Mouse (Mus musculus): Measurements from ENCODE around the gene Msi2. TPM values are rescaled to one million over a fixed set of nuclear protein-coding genes. Genes with fewer than 3 reads are reported as not detected.

Msi2 gene
- polyA plus RNA-seq, 1 experiment from 2014 or later = 20.2 TPM

DNA sequence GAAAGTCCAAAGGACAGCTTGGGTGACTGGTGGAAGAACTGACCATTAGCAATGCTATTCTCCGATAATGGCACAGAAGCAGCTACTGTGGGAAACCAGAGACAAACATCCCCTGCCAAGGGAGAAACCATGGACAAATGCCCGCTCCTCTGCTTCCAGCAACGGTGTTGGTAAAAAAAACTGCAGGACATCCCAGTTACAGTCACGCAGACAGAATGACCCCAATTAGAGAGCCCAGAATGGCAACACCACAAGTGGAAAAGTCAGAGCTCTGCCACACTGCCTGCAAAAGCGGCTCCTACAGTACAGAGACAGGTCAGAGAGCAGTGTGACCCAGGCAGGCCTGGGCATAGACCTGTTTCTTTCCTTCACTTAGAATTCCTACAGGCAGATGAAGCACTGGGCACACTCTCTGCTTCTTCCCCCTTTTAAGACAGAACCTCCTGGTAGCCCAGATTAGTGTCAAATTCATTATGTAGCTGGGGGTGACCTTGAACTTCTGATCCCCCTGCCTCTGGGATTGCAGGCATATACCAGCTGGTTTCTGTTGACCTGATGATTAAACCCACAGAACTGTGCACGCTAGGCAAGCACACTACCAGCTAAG, 79.3 kb downstream of the Msi2 start:
- H3K4me3 ChIP-seq = no peak overlapping the region
- H3K27ac ChIP-seq (replicated peaks) = 0 out of 2 replicates have a peak overlapping the region, but pooled peaks have one; percentile 42
- DNase-seq (ENCODE audit: low spot score) = no peak
- H3K27me3 ChIP-seq (replicated peaks; ENCODE audit: low read depth, poor library complexity, severe bottlenecking) = no peaks in the 10 kb centered on the region
- no peaks in the 10 kb centered on the region for H3K9me3 ChIP-seq
- peaks cover 81% of the 10 kb centered on the region for H3K36me3 ChIP-seq (replicated peaks)
- H3K4me1 ChIP-seq = peaks cover 46% of the 10 kb centered on the region
- 83% methylated on average over 6 of the region's 6 CpGs for WGBS

DNA sequence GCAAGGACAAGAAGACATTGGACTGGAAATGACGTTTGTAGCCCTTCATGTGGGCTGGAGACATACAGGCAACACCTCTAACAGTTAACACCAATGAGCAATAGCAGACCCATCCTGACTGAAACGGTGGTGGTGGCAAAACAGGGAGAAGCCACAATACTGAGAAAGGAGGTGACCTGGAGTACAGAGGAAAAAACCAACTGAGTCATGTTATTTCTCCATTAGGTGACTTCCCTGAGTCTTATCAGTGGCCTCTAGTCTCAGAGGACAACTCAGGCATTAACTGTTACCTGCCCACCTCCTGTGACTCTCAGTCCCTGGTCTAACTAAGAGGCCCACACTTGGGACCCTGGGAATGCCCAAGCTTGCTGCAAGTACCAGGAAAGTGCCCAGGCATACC, 80.1 kb downstream of the Msi2 start:
- no peaks in the 10 kb centered on the region for H3K9me3 ChIP-seq
- H3K27ac ChIP-seq (replicated peaks) = no peak overlapping the region
- no peak overlapping the region for H3K4me3 ChIP-seq
- H3K36me3 ChIP-seq (replicated peaks) = peaks cover 81% of the 10 kb centered on the region
- no peak for DNase-seq (ENCODE audit: low spot score)
- WGBS = 81% methylated on average over 2 of the region's 2 CpGs
- peaks cover 41% of the 10 kb centered on the region for H3K4me1 ChIP-seq
- H3K27me3 ChIP-seq (replicated peaks; ENCODE audit: low read depth, poor library complexity, severe bottlenecking) = no peaks in the 10 kb centered on the region

- WGBS = 94% methylated on average over 6 of the region's 6 CpGs
- no peak overlapping the region for H3K4me3 ChIP-seq
- no peaks in the 10 kb centered on the region for H3K9me3 ChIP-seq
- DNase-seq (ENCODE audit: low spot score) = no peak
- peaks cover 69% of the 10 kb centered on the region for H3K36me3 ChIP-seq (replicated peaks)
- no peak overlapping the region for H3K27ac ChIP-seq (replicated peaks)
- H3K27me3 ChIP-seq (replicated peaks; ENCODE audit: low read depth, poor library complexity, severe bottlenecking) = no peaks in the 10 kb centered on the region
- peaks cover 40% of the 10 kb centered on the region for H3K4me1 ChIP-seq
These were observed 81.4 kb downstream of the Msi2 start for GRCm38 (mm10) chr11:88636934-88637333.

- Histone ChIP-seq H3K4me3 (no peak overlapping the region), H3K9me3 (no peaks in the 10 kb centered on the region), H3K27ac (replicated peaks) (no peak overlapping the region), H3K27me3 (replicated peaks; ENCODE audit: low read depth, poor library complexity, severe bottlenecking) (no peaks in the 10 kb centered on the region), H3K36me3 (replicated peaks) (peaks cover 66% of the 10 kb centered on the region), H3K4me1 (peaks cover 35% of the 10 kb centered on the region)
- DNase-seq (ENCODE audit: low spot score) = no peak
- WGBS = 95% methylated on average over 5 of the region's 5 CpGs
These were observed 82.0 kb downstream of the Msi2 start for GRCm38 (mm10) chr11:88636319-88636718.

DNA sequence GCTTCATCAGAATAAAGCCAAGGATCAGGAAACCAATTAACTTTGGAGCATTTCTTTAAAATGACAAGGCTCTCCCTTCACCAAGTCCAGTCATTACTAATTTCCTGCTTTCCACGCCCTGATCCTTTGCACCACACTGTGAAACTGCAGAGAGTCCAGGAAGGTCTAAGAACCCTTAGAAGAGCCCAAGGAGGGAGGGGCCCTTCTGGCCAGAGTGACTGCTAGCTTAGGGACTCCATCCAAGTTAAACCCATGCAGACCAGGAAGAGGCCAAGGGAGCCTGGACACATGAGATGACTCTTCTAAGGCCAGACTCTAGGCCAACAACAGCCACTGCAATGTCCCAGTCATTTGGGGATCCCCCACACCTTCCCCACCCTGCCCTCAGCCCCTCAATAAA, 83.7 kb downstream of the Msi2 start:
- no peak for DNase-seq (ENCODE audit: low spot score)
- Histone ChIP-seq H3K4me1 (peaks cover 36% of the 10 kb centered on the region), H3K36me3 (replicated peaks) (peaks cover 53% of the 10 kb centered on the region), H3K27ac (replicated peaks) (no peak overlapping the region), H3K27me3 (replicated peaks; ENCODE audit: low read depth, poor library complexity, severe bottlenecking) (no peaks in the 10 kb centered on the region), H3K4me3 (no peak overlapping the region), H3K9me3 (no peaks in the 10 kb centered on the region)
- WGBS = 76% methylated on average over 1 of the region's 1 CpGs

DNA sequence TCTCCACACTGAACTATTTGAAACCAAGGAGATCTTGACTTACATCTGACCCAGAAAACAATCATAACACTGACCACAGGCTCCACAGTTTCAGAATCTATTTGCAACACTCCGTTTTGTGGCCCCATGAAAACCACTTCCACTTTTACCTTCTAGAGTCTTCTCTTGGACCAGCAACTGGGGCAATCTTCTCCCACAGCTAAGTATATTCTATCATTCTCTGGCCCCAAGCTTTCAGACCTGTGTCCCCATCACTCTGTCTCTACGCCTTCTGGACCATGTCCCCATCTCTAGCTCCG, 86.4 kb downstream of the Msi2 start:
- Histone ChIP-seq H3K36me3 (replicated peaks) (peaks cover 51% of the 10 kb centered on the region), H3K27ac (replicated peaks) (no peak overlapping the region), H3K4me1 (peaks cover 54% of the 10 kb centered on the region), H3K9me3 (no peaks in the 10 kb centered on the region), H3K27me3 (replicated peaks; ENCODE audit: low read depth, poor library complexity, severe bottlenecking) (no peaks in the 10 kb centered on the region), H3K4me3 (no peak overlapping the region)
- DNase-seq (ENCODE audit: low spot score) = no peak
- 92% methylated on average over 3 of the region's 3 CpGs for WGBS

- Histone ChIP-seq H3K4me1 (peaks cover 57% of the 10 kb centered on the region), H3K9me3 (no peaks in the 10 kb centered on the region), H3K36me3 (replicated peaks) (peaks cover 45% of the 10 kb centered on the region), H3K4me3 (no peak overlapping the region), H3K27ac (replicated peaks) (no peak overlapping the region), H3K27me3 (replicated peaks; ENCODE audit: low read depth, poor library complexity, severe bottlenecking) (no peaks in the 10 kb centered on the region)
- 88% methylated on average over 8 of the region's 8 CpGs for WGBS
- no peak for DNase-seq (ENCODE audit: low spot score)
These were observed 87.0 kb downstream of the Msi2 start for GRCm38 (mm10) chr11:88631084-88631931.

GRCm38 (mm10) chr11:88629619-88630018, 88.7 kb downstream of the Msi2 start:
- H3K4me1 ChIP-seq = peaks cover 67% of the 10 kb centered on the region
- H3K9me3 ChIP-seq = no peaks in the 10 kb centered on the region
- peak overlapping the region; percentile 80 for H3K27ac ChIP-seq (replicated peaks)
- 51% methylated on average over 4 of the region's 4 CpGs for WGBS
- peaks cover 32% of the 10 kb centered on the region for H3K36me3 ChIP-seq (replicated peaks)
- peak; percentile 31 for DNase-seq (ENCODE audit: low spot score)
- H3K27me3 ChIP-seq (replicated peaks; ENCODE audit: low read depth, poor library complexity, severe bottlenecking) = no peaks in the 10 kb centered on the region
- H3K4me3 ChIP-seq = no peak overlapping the region

- Histone ChIP-seq H3K4me1 (peaks cover 71% of the 10 kb centered on the region), H3K27ac (replicated peaks) (peak overlapping the region; percentile 80), H3K27me3 (replicated peaks; ENCODE audit: low read depth, poor library complexity, severe bottlenecking) (no peaks in the 10 kb centered on the region), H3K36me3 (replicated peaks) (peaks cover 27% of the 10 kb centered on the region), H3K9me3 (no peaks in the 10 kb centered on the region), H3K4me3 (no peak overlapping the region)
- WGBS = 56% methylated on average over 4 of the region's 4 CpGs
- no peak for DNase-seq (ENCODE audit: low spot score)
These were observed 89.1 kb downstream of the Msi2 start for GRCm38 (mm10) chr11:88629165-88629564.

GRCm38 (mm10) chr11:88628676-88629075, 89.6 kb downstream of the Msi2 start:
- Histone ChIP-seq H3K27ac (replicated peaks) (peak overlapping the region; percentile 80), H3K36me3 (replicated peaks) (peaks cover 23% of the 10 kb centered on the region), H3K9me3 (no peaks in the 10 kb centered on the region), H3K4me1 (peaks cover 76% of the 10 kb centered on the region), H3K4me3 (no peak overlapping the region), H3K27me3 (replicated peaks; ENCODE audit: low read depth, poor library complexity, severe bottlenecking) (no peaks in the 10 kb centered on the region)
- no peak for DNase-seq (ENCODE audit: low spot score)
- WGBS = 77% methylated on average over 3 of the region's 3 CpGs

DNA sequence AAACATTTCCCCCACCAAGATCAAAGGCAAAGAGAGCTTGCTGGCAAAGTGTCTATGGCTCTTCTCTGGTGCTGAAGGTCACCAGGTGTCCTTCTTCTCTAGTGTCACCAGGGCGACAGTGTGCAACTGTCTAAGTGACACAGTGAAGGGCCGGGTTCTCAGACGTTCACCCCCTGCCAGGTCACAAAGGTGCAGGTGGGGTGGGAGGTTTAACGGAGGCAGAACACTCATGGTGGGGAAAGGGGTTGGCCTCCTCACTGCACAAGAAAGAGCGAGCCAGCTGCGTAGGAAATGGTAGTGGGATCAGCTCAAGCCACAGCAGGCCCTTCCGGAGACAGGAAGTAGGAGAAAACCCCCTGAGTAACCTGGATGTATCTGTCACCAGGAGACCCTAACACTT, 91.0 kb downstream of the Msi2 start:
- H3K4me3 ChIP-seq = no peak overlapping the region
- 64% methylated on average over 7 of the region's 7 CpGs for WGBS
- peaks cover 85% of the 10 kb centered on the region for H3K4me1 ChIP-seq
- no peaks in the 10 kb centered on the region for H3K9me3 ChIP-seq
- peaks cover 21% of the 10 kb centered on the region for H3K36me3 ChIP-seq (replicated peaks)
- no peak for DNase-seq (ENCODE audit: low spot score)
- no peaks in the 10 kb centered on the region for H3K27me3 ChIP-seq (replicated peaks; ENCODE audit: low read depth, poor library complexity, severe bottlenecking)
- H3K27ac ChIP-seq (replicated peaks) = peak overlapping the region; percentile 16

DNA sequence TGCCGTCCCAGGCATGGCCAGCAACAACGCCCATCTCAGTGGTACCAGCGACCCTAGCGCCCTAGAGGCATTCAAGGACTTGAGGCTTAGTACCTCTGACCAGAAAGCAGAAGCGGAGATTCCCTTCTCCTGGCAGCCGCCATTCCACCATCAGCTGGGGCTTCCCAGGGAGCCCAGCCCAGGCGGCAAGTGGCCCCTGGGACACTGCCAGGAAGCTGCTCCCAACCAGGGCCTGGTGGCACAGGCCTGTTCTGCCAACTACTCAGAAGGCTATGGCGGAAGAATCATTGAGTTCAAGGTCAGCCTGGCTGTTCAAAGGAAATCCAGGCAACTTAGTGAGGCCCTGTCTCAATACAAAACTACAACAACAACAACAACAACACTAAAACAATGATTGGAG, 91.7 kb downstream of the Msi2 start:
- DNase-seq (ENCODE audit: low spot score) = no peak
- WGBS = 68% methylated on average over 8 of the region's 8 CpGs
- Histone ChIP-seq H3K4me1 (peaks cover 87% of the 10 kb centered on the region), H3K9me3 (no peaks in the 10 kb centered on the region), H3K27me3 (replicated peaks; ENCODE audit: low read depth, poor library complexity, severe bottlenecking) (no peaks in the 10 kb centered on the region), H3K27ac (replicated peaks) (no peak overlapping the region), H3K36me3 (replicated peaks) (peaks cover 23% of the 10 kb centered on the region), H3K4me3 (no peak overlapping the region)

DNA sequence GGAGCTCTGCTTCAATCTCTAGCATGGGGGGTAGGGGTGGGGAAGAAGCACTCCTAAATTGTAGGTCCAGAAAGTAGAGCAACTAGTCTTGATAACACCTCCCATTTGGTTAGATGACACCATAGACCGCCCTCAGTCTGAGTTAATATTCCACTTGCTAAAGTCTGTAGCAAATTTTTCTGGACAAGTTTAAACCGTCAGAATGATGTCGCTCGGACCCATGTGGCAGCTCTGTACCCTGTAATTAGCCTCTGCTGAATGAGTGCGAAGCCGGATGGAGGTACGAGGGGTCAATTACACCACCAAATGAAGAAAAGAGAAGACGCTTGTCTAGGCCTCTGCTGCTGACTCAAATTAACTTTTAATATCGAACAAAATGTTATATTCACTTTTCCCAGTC, 92.3 kb downstream of the Msi2 start:
- no peak overlapping the region for H3K4me3 ChIP-seq
- H3K36me3 ChIP-seq (replicated peaks) = peaks cover 24% of the 10 kb centered on the region
- H3K27ac ChIP-seq (replicated peaks) = no peak overlapping the region
- H3K27me3 ChIP-seq (replicated peaks; ENCODE audit: low read depth, poor library complexity, severe bottlenecking) = no peaks in the 10 kb centered on the region
- 61% methylated on average over 9 of the region's 9 CpGs for WGBS
- peaks cover 92% of the 10 kb centered on the region for H3K4me1 ChIP-seq
- H3K9me3 ChIP-seq = no peaks in the 10 kb centered on the region
- DNase-seq (ENCODE audit: low spot score) = no peak

Measured in embryonic facial prominence, embryonic 10.5 days (tissue).